8 mouse cellular contexts compared by ENCODE assay signal in genomic region chr15:10470941-10471340, GRCm38 (mm10). TPM values are rescaled to one million over a fixed set of nuclear protein-coding genes. Genes with fewer than 3 reads are reported as not detected.
DNase-seq lines count a peak whose midpoint lies in the region; ATAC-seq lines count a peak whose summit lies in the region.

No protein-coding gene starts in this region.

- intact Hi-C loops in heart, postnatal 36 days (cut with DNase I): loop anchor here (1.0 to 5.0 kb wide), 2 partner anchors 15 to 511 kb away; partner anchors contain the start of genes Amacr and Rad1
- intact Hi-C loops in left cerebral cortex, postnatal 10 days (cut with DNase I): no loop called here

- ATAC-seq in heart, embryonic 13.5 days (ENCODE audit: extremely low read depth, insufficient number of reproducible peaks, low FRiP score, low TSS enrichment): no peak

- peak overlapping the region; percentile 87 for H3K4me3 ChIP-seq in heart, embryonic 13.5 days
- H3K4me3 ChIP-seq in hindbrain, embryonic 10.5 days: peak overlapping the region; percentile 89
- H3K4me3 ChIP-seq in midbrain, embryonic 10.5 days: peak overlapping the region; percentile 85

- H3K4me1 ChIP-seq in heart, embryonic 13.5 days: peaks cover 13% of the 10 kb centered on the region
- H3K4me1 ChIP-seq in hindbrain, embryonic 10.5 days (replicated peaks): peaks cover 23% of the 10 kb centered on the region
- H3K4me1 ChIP-seq in midbrain, embryonic 10.5 days: peaks cover 17% of the 10 kb centered on the region

- 0 out of 2 replicates have a peak overlapping the region, but pooled peaks have one; percentile 20 for H3K27ac ChIP-seq in heart, embryonic 13.5 days (replicated peaks)
- peak overlapping the region; percentile 92 for H3K27ac ChIP-seq in hindbrain, embryonic 10.5 days
- H3K27ac ChIP-seq in midbrain, embryonic 10.5 days (replicated peaks): peak overlapping the region; percentile 90

- H3K9me3 ChIP-seq in heart, embryonic 13.5 days: no peaks in the 10 kb centered on the region
- H3K9me3 ChIP-seq in hindbrain, embryonic 10.5 days: no peaks in the 10 kb centered on the region
- H3K9me3 ChIP-seq in midbrain, embryonic 10.5 days (replicated peaks): no peaks in the 10 kb centered on the region

- peaks cover 15% of the 10 kb centered on the region for H3K36me3 ChIP-seq in heart, embryonic 13.5 days
- peaks cover 21% of the 10 kb centered on the region for H3K36me3 ChIP-seq in hindbrain, embryonic 10.5 days
- H3K36me3 ChIP-seq in midbrain, embryonic 10.5 days: peaks cover 16% of the 10 kb centered on the region

- WGBS in heart, embryonic 13.5 days: 18% methylated on average over 3 of the region's 3 CpGs
- WGBS in hindbrain, embryonic 10.5 days: 20% methylated on average over 3 of the region's 3 CpGs
- WGBS in midbrain, embryonic 10.5 days: 18% methylated on average over 3 of the region's 3 CpGs

- no peak for DNase-seq in heart, postnatal 36 days
- DNase-seq in ES-CJ7 (ENCODE audit: low read depth, low spot score): peak; percentile 83
- no peak for DNase-seq in hindbrain, embryonic 10.5 days (ENCODE audit: low spot score)
- no peak for DNase-seq in midbrain, embryonic 10.5 days (ENCODE audit: low spot score)
- DNase-seq in adrenal gland, postnatal 36 days: no peak
- no peak for DNase-seq in right cerebral cortex, postnatal 10 days (ENCODE audit: low spot score in 2 of 2)
- DNase-seq in left cerebral cortex, postnatal 10 days (ENCODE audit: extremely low spot score in 1 of 2, low spot score in 2 of 2): no peak

- peak overlapping the region; percentile 91 for H3K4me2 ChIP-seq in heart, embryonic 13.5 days

- peak overlapping the region; percentile 91 for H3K9ac ChIP-seq in heart, embryonic 13.5 days

- H3K27me3 ChIP-seq in heart, embryonic 13.5 days (replicated peaks): no peaks in the 10 kb centered on the region
- no peaks in the 10 kb centered on the region for H3K27me3 ChIP-seq in hindbrain, embryonic 10.5 days (ENCODE audit: insufficient read depth, poor library complexity, severe bottlenecking)
- H3K27me3 ChIP-seq in midbrain, embryonic 10.5 days (ENCODE audit: low read depth, poor library complexity, severe bottlenecking): no peaks in the 10 kb centered on the region

RNA-seq across cellular contexts. Expression of gene Dnajc21, which starts 0.6 kb away (rescaled TPM):
- 5.8 and 7.1 TPM in 2 replicates for polyA plus RNA-seq in heart, embryonic 13.5 days (2015; fragmentation: Nextera tagmentation; extraction: Ambion mirVana)
- 10 to 100 TPM; 37.1 to 41.5 TPM for total RNA-seq in heart, postnatal 36 days (2021)
- 10.6 and 13.9 TPM in 2 replicates for polyA plus RNA-seq in hindbrain, embryonic 10.5 days (2016; fragmentation: Nextera tagmentation; extraction: Ambion mirVana)
- polyA plus RNA-seq in midbrain, embryonic 10.5 days (2016; fragmentation: Nextera tagmentation; extraction: Ambion mirVana): 12.9 TPM in 2 replicates
- total RNA-seq in adrenal gland, postnatal 36 days (2021): 10 to 100 TPM; 39.6 to 46.3 TPM
- total RNA-seq in left cerebral cortex, postnatal 10 days (2021): 10 to 100 TPM; 12.2 to 12.6 TPM

RNA-seq across cellular contexts. Expression of gene Brix1, which starts 14.8 kb away (rescaled TPM):
- polyA plus RNA-seq in heart, embryonic 13.5 days (2015; fragmentation: Nextera tagmentation; extraction: Ambion mirVana): 60.4 and 63.2 TPM in 2 replicates
- 10 to 100 TPM; 19.9 to 20.0 TPM for total RNA-seq in heart, postnatal 36 days (2021)
- 113 and 115 TPM in 2 replicates for polyA plus RNA-seq in hindbrain, embryonic 10.5 days (2016; fragmentation: Nextera tagmentation; extraction: Ambion mirVana)
- polyA plus RNA-seq in midbrain, embryonic 10.5 days (2016; fragmentation: Nextera tagmentation; extraction: Ambion mirVana): 122 and 139 TPM in 2 replicates
- total RNA-seq in adrenal gland, postnatal 36 days (2021): 10 to 100 TPM; 53.0 to 55.1 TPM
- total RNA-seq in left cerebral cortex, postnatal 10 days (2021): 10 to 100 TPM; 20.8 to 23.1 TPM

RNA-seq across cellular contexts. Expression of gene Rad1, which starts 14.9 kb away (rescaled TPM):
- 18.9 and 23.1 TPM in 2 replicates for polyA plus RNA-seq in heart, embryonic 13.5 days (2015; fragmentation: Nextera tagmentation; extraction: Ambion mirVana)
- 1 to 10 TPM; 7.2 to 9.1 TPM for total RNA-seq in heart, postnatal 36 days (2021)
- 44.3 and 50.8 TPM in 2 replicates for polyA plus RNA-seq in hindbrain, embryonic 10.5 days (2016; fragmentation: Nextera tagmentation; extraction: Ambion mirVana)
- 45.8 and 52.2 TPM in 2 replicates for polyA plus RNA-seq in midbrain, embryonic 10.5 days (2016; fragmentation: Nextera tagmentation; extraction: Ambion mirVana)
- total RNA-seq in adrenal gland, postnatal 36 days (2021): 10 to 100 TPM; 14.5 to 14.9 TPM
- total RNA-seq in left cerebral cortex, postnatal 10 days (2021): 10 to 100 TPM; 10.4 to 12.8 TPM

Comparison
In these comparisons a context has a peak if more than half of its experiments do, and no peak if none do; other contexts are left out.
1. H3K27ac ChIP-seq: peak in every context shown above with its lines; median percentile 92 in hindbrain, embryonic 10.5 days; 90 in midbrain, embryonic 10.5 days; 20 in heart, embryonic 13.5 days.